Mouse (Mus musculus): Measurements from ENCODE around the gene Zbtb20.

Zbtb20 gene

DNA sequence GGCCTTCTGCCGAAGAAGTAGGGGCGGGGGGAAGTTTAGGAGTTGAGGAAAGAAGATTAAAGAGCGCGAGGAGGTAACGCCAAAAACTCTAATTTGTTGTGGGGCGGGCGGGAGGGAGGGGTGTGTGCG lies at the start of gene Zbtb20:
Gene Zbtb20, plus strand, starts transcription at position 30 of the 129 bp plus-strand sequence.
- DNase-seq (ENCODE audit: low read depth): no peak

DNA sequence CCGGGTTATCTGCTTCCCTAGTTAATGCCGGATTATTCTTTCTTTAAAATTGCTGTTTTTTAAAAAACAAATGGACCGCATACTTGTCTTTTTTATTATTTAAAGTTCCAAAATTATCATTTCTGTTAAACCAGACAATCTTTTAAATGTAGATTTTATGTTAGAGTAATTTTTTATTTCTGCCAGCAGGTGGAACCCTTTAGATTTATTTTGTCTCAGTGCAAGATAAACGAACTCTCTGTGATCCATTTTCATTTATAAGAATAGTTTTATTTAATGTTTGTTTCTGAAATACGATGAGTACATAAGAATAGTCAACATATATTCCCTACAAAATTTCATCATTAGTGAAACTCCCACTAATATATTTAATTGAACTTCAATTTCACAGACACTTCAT lies 39.7 kb upstream of the Zbtb20 start:
- no peak for DNase-seq (ENCODE audit: low read depth)

DNA sequence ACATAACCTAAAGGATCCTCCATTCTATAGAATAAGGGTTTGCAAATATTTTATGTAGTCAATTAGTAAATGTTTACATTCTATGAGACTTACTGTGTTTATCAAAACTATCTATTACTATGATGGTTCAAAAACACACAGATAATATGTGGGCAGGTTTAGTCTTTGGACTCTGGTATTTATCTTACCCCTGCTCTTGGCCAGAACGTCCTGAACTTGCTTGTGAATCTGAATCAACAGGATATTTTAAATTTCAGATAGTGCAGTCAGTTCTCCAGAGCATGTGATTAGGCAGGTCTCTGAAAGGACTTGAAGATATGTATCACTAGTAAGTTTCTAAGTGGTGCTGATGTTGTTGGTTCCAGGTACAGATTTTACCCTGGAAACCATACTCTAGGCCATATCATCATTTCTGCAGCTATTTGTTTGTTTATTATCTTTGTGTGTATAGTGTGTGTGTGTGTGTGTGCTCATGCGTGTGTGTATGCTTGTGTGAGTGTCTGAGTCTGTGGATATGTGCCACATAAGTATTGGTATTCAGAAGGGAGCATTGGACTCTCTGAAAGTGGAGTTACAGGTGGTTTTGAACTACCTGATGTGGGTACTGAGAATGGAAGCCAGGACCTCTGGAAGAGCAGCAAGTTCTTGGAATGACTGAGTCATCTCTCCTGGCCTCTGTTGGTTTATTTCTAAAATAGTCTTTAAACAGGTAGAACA lies 39.1 kb upstream of the Zbtb20 start:
- DNase-seq (ENCODE audit: low read depth): no peak

DNA sequence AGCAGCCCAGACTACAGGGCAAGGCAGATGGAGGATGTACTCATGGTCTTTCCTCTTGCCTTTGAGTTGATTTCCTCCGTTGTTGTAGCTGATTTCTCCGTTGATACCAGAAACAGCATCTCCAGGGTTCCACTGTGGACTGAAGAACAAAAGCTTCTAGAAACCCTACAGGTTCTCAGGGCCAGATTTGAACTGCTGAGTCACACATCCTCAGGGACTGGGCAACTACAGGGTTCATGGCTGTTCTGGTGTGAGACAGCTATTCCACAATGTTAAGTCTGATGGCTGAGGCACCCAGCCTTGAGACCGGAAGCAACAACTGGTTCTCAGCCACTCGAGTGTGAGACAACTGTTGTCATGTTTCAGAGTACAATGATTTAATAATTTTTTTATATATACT lies 37.5 kb upstream of the Zbtb20 start:
- DNase-seq (ENCODE audit: low read depth): no peak

DNA sequence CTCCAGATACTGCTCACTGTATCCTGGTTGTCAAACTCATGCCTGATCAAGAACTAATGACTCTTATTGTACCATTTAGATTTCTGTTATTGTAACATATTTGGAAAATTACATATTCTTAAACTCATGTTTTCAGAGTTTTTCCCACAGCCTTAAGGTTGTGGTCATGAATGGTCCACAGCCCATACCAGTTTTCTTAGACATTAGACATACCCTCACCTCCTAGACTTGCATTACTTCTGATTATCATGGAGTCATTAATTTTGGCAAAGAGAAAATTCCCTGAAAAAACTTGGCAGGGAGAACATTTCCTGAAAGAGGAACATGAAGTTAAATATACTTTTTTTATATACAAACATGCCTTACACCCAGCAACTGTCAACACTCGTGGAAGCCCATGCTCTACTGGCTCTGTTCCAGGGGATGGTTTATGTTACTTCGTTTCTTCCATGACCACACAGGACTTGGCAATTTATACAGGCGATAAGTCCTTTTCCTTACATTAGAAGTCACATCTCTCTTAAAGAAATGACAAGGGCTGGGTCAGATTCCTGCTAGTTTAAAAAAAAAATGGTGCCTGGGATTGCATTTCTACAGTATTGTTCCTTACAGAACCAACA lies 18.0 kb upstream of the Zbtb20 start:
- no peak for DNase-seq (ENCODE audit: low read depth)

DNA sequence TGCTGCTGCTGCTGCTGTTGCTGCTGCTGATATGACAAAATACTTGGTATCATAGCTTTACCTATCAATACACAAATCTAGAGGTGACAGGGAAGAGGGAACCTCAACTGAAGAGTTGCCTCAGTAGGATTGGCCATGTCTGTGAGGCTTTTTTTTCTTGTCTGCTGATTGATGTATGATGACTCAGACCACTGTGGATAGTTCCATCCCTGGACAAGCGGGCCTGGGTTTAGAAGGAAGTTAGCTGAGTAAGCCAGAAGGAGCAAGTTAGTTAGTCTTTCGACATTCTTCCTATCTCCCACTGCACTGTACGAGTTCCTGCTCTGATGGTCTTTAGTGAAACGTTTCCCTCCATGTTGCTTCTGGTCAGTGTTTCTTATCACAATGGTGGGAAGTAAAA lies 16.4 kb upstream of the Zbtb20 start:
- no peak for DNase-seq (ENCODE audit: low read depth)

DNA sequence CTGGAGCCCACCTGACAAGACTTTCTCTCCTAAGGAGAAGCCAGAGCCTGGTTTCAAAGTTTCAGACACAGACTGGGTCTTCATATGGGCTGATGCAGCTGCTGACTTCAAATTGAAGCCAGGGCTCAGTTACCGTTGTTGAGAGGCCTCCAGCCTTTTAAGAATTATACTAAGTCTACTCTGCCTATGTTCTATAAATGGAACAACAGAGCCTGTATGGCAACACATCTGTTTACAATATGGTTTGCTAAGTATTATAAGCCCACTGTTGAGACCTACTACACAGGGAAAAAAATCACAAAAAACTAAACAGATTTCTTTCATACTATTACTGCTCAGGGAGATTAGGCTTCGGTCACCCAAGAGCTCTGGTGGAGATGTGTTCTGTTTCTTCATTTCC lies 12.4 kb upstream of the Zbtb20 start:
- no peak for DNase-seq (ENCODE audit: low read depth)

DNA sequence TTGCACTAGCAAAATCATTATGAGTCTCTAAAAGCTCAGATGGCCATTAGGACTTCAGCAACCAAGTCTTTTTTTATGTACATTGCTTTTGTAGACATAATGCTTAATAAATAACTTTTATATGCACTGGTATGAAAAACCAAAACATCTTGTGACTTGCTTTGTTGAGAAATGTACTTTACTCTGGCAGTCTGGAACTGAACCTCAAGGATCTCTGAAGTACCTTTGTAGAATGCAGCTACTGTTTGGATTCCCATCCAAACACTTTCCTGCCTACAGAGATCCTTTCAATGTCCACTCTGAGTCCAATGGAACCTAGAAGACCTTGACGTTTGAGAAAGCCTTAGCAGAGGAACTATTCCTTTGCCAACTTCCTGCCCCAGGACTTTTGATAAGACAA lies 9.6 kb upstream of the Zbtb20 start:
- DNase-seq (ENCODE audit: low read depth): no peak

DNA sequence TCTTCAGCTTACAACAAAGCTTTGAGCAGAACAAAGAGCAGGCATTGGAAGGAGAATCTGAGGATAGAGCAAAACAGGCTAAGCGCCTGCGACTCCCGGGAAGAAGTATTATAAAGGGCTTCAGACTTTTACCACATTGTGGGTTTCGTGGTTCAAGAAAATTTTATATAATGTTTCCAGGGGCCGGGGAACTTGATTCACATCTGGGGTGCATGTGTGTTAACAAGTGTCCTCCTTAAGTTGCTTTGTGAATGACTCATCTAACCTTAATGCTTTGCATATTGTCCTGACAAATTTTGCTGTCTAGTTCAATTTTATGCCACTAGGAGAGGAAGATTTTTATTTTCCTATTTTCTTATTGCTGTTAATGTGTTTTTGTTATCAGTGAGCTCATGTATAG lies 3.6 kb upstream of the Zbtb20 start:
- no peak for DNase-seq (ENCODE audit: low read depth)

DNA sequence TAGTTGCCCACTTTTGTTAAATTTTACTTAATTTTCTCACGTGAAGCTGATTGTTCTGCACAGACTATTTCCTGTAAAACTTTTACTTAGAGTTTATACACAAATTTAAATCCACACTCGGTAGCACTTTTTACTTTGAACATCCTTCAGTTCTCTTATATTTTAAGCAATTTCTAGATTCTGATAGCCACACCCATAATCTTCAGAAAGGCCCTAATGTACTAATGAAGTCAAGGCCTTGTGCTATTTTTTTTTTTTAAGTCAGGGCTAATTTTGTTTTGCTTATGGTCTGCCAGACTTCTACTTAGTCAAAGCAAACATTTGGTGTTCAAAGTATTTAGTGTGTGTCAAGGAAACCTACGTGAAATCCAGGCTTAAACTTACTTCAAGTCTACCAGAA lies 1.7 kb upstream of the Zbtb20 start:
- no peak for DNase-seq (ENCODE audit: low read depth)

DNA sequence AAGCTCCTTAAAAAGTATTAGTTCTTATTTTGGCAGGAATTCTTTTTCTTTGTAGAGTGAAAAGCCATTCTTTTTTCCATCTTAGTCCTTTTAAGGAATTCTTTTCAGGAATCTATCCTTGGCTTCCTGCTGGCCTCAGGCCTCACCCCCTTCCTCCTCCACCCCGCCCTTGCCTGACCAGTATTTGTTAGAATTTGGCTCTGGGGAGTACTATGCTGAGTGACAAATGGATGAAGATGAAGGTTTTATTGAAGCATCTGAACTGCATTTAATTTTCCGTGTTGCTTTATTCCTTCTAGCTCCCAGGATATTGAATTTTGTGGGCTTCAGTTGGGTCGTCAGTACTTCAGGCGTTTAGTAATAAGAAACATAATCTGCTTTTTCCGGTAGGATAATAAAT lies 1.2 kb upstream of the Zbtb20 start:
- peak; percentile 5 for DNase-seq (ENCODE audit: low read depth)

DNA sequence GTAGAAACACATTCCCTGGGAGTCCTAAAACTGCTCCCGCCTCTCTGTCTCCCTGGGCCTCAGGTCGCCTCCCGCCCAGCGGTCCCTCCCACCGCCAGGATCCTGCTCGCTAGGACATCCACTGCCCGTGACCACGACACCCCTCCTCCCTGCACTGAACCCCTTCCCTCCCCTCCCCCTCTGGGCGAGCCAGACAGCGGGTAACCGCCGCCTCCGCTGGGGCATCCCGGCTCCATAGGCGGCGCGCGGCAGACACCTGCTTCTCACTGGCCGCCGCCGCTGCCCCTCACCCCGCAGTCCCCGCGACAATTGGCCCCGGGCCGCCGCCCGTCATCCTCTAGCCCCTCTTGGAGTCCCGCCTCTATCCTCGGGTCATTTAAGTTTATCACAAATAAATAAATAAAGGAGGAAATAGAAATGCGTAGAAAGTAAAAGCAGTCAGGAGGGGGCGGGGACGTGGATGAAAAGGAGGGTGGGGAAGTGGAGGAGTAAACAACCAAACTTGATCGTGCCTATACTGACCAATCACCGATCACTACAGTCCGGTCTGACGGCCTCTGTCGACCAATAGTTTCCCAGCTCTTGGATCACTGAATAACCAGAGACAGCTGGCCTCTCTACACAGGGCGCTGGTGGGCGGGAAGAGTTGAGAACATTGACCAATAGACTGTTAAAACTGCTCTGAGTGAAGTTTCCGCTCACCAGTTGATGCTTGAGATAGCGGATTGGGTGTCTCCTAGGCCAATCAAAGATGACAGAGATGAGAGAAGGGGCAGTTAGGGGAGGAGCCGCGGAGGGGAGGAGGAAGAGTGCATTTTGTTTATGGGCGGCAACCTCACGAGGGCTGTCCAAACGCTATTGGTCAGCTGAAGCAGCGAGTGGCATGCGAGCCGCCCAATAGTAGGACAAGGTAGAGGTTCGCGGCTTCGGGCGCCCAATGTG lies 500 bp upstream of the Zbtb20 start:
- peak; percentile 96 for DNase-seq (ENCODE audit: low read depth)

DNA sequence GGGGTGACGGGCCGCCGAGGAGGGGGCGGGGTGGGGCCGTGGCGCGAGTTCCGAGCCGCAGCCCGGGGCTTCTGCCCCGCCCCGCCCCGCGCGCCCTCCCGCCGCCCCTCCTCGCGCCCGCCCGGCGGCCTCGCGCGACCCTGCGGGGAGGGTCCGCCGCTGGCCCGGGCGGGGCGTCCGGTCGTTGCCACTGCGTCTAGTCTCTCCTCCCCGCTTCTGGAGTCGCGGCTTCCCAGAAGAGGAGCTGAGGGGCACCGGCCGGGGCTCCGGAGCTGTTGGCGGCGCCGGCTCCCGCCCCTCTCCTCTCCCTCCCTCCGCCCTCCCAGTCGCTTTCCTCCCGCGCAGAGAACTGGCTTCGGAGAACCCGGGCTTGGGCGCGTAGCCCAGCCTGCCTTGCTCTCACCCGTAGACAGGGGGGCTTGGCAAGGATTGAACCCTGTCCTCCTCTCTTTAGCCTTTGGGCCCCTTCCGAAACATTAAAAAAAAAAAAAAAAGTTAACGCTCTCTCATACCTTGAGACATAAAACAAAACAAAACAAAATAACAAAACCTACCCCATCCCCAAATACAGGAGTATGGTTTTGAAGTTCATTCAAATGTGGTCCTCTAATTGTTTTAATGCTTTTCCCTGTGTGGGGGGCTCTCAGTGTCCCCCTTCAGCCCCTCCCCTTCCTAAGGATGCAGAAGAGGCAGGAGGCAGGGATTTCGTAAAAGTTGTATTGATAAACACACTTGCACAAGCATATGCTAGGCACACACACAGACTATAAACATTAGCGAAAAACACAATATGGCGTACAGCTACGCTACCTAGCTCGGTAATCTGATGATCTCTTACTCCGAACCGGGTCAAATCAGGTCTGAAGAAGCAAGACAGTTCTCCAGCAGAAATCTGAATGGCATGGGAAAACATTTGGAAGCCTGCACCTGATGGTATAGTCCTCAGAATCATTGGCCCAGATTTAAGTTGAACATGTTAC lies 630 bp downstream of the Zbtb20 start:
- DNase-seq (ENCODE audit: low read depth): peak; percentile 39

DNA sequence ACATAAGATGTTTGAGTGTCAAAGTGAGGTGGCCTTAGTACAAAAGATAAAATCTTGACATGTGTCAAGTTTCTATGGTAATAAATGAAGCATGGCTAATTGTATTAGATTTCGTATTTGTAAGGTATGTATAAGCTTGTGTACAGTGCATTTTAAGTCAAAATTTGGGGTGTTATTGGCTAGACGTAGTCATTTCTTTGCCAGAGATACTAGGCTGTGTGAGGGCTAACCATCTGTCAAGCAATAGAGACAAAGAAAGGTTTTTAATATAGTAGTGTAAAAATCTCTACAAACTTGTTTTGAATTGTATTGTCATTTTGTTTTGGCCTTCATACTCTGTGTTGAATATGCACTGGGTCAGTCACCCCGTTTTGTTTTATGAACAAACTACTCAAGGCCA lies 4.4 kb downstream of the Zbtb20 start:
- DNase-seq (ENCODE audit: low read depth): no peak

DNA sequence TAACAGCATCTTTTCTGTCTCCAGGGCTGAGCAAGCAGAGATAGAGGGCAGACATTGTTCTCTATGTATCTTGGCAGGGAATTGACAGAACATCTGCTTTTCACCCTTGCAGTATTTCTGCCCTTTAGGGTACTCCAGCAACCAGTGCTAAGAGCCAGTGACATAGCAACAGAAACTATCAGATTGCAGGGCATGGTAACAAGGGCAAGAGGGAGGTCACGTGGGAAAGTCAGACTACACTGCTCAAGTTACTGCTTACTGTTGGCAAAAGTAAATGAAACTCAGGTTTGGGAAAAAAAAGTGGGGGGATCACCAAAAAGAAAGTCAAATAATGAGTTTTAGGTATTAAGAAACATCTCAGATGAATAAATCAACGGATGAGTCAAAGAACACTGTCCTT lies 9.9 kb downstream of the Zbtb20 start:
- DNase-seq (ENCODE audit: low read depth): no peak

DNA sequence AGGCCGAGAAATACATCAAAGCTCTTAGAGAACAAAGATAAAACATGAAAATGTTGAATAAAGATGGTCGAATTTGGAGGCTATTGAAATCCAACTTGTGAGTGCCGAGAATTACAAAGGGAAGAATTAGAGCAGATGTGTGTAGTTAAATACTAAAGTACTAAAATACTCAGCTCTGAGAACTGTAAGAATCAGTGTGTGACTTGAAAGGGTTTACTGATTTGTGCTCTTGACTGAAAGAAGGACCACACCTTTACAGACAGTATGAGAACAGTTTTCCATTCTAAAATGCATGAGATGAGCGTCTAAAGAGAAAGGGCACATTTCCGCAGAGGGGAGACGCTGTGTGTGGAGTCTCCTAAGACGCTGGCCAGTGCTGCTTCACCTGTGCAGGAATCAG lies 10.3 kb downstream of the Zbtb20 start:
- DNase-seq (ENCODE audit: low read depth): no peak

DNA sequence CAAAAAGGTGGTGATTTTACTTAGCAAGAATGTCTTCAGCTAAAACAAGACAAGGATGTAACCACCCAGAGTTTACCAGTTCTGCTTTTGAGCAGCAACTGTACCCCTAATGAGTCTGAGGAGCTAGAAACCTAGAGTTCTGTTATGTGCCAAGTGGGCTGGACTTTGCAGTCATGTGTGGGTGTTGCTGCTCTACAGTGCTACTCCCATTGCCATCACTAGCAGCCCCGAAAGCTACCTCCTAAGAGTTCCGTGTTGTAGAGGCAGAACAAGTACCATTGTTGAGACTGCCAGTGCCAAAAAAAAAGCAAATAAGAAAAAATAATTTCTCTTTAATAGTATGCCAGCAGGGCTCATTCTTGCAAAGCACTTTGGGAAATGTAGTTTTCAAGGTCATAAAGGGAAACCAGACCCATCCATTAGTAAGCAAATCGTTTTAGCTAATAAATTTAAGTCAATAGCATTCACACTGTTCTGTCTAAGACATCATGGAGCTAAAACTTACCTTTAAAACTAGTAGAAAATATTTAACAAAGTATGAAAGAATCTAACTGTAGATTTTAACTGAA lies 21.5 kb downstream of the Zbtb20 start:
- no peak for DNase-seq (ENCODE audit: low read depth)

DNA sequence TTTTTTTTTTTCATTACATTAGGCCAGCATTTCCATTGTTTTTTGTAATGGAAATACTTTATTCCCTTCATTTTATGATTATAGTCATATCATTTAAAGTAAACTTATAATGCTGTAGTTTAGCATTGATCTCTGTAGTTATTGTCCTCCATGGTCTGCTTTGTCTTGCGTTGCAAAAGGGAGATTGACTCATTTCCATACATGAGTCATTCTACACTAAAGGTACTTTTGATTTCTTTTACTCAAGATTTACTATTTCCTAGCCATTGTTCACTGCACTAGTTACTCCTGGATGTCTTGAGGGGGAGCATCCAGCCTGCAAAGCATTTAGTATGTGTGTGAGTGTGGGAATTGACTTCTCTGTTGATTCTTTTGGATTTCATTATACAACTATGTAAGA lies 24.6 kb downstream of the Zbtb20 start:
- DNase-seq (ENCODE audit: low read depth): no peak

DNA sequence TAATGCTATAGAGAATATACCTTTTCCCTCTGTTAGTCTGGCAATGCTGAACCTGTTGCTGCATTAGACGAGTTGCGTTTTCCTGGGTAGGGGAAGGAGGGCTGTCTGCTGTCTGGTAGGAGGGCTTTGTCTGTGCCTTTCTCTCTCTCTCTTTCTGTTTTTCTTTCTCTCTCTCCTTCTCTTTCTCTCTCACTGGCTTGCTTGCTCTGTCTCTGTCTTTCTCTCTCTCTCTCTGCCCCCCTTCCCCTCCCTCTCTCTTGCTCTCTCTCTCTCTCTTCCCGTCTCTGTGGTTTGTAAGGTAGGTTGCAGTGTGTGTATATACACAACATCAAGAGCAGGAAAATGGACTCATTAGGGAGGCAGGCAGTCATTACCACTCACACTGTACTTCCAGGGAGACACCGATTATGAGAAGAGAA lies 31.6 kb downstream of the Zbtb20 start:
- DNase-seq (ENCODE audit: low read depth): no peak

DNA sequence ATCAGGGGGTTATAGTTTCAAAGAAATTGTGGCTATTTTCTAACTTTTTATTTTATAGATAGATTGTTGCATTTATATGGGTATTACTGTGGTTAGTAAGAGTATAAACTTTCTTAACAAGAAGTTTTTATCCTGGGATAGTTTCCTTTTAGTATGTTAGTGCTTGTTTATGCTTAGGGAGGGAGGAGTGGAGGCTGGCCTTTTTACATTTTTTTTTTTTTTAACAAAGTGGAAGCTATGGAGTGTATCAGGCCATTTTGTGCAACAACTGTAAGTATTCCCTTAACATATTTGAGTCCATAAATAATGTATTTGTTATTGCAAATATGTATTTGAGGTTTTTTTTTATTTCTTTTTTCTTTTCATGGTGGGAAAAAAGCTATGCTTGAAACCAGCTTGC lies 32.7 kb downstream of the Zbtb20 start:
- no peak for DNase-seq (ENCODE audit: low read depth)

DNA sequence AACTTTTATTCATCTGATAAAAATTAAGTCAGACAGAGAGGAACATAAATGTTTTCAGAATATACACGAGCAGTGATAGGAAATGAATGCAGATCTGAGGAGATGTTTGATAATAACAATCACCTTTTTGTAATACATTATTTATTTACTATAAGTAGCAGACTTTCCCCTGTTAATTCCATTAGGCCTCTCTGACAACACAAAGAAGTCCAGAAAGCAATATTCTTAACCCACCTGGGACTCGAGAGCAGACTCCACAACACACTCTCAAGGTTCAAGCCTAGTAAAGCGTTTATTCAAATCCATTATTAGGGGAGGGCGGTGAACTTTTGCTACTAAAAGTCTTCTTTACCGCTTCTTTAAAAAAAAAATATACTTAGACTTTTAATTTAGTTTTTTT lies 33.2 kb downstream of the Zbtb20 start:
- DNase-seq (ENCODE audit: low read depth): no peak

DNA sequence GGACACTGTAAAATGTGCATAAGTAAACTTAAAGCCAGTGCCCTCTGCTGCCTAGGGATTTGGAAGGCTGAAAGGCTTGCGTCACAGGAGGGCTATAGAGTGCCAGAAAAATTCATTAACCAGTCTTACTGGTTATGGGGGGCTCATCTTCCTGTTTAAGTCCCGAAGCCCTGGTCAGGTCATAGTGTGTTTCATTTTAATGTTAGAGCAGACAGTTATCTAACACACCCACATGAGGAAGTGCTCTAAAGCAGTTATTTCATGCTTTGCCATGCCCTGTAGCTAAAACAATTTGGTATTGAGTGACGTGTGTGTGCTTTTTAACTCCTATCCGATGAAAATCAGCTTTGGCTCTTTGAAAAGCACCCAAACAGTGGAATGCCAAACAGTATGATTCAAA lies 34.3 kb downstream of the Zbtb20 start:
- no peak for DNase-seq (ENCODE audit: low read depth)
